Mouse (Mus musculus) lung, embryonic 16.5 days (tissue): ENCODE results near the gene Slc25a36. TPM values are rescaled to one million over a fixed set of nuclear protein-coding genes. Genes with fewer than 3 reads are reported as not detected.

ENCODE experiments used
- ATAC-seq: fragments of 200-750 bp; cut with Nextera tagmentation; 2 replicates; pipeline ENCODE4 v1.8.0; 2017; ENCODE audit warnings: low read depth, mild to moderate bottlenecking, moderate library complexity
- H3K27ac ChIP-seq: fragments of 300-500 bp; sonication (generic); 2 replicates; pipeline ENCODE4 v1.5.1; 2014; ENCODE audit warnings: mild to moderate bottlenecking, control low read depth, low read length
- H3K27me3 ChIP-seq: fragments of 300-500 bp; sonication (generic); 2 replicates; pipeline ENCODE4 v1.6.1; 2014; ENCODE audit warnings: low read depth, low read length, mixed read lengths; ENCODE audit not compliant: control insufficient read depth, insufficient read depth
- H3K36me3 ChIP-seq: fragments of 300-500 bp; sonication (generic); 2 replicates; pipeline ENCODE4 v1.6.1; 2014; ENCODE audit warnings: low read length; ENCODE audit not compliant: control insufficient read depth, insufficient read depth
- H3K4me1 ChIP-seq: fragments of 300-500 bp; sonication (generic); replicated peaks from 2 replicates; pipeline ENCODE4 v1.6.1; 2014; ENCODE audit warnings: low read length, mixed read lengths; ENCODE audit not compliant: control insufficient read depth, insufficient read depth
- H3K4me2 ChIP-seq: fragments of 300-500 bp; sonication (generic); 2 replicates; pipeline ENCODE4 v1.6.1; 2014; ENCODE audit warnings: low read depth, low read length, control low read depth
- H3K4me3 ChIP-seq: fragments of 300-500 bp; sonication (generic); 2 replicates; pipeline ENCODE4 v1.5.1; 2014; ENCODE audit warnings: mild to moderate bottlenecking, low read length, control low read depth
- H3K9ac ChIP-seq: fragments of 300-500 bp; sonication (generic); 2 replicates; pipeline ENCODE4 v1.6.1; 2014; ENCODE audit warnings: low read length, control low read depth
- H3K9me3 ChIP-seq: fragments of 300-500 bp; sonication (generic); 2 replicates; pipeline ENCODE4 v1.6.1; 2016; ENCODE audit warnings: low read length; ENCODE audit not compliant: control insufficient read depth
- WGBS: fragments of 180-500 bp; shearing (Covaris S2); extraction: QIAGEN DNeasy Blood & Tissue Kit; methylation state at CpG from one replicate; pipeline ENCODE4 v1.1.7; 2014; 5-methylcytosine and 5-hydroxymethylcytosine counted together
- polyA plus RNA-seq: library from polyadenylated mRNA; unstranded; fragments of >200 nt; fragmentation: Nextera tagmentation; extraction: Ambion mirVana; gene quantifications from 2 replicates; pipeline ENCODE4 v1.2.1, GENCODE M21; 2015

The Slc25a36 gene
- polyA plus RNA-seq, 1 experiment from 2014 or later, result 79.3 TPM

GRCm38 (mm10) chr9:97141723-97142122 lies 30.8 kb upstream of the Slc25a36 start:
- H3K4me1 ChIP-seq, result no peaks in the 10 kb centered on the region
- no peak overlapping the region for H3K4me3 ChIP-seq
- no peaks in the 10 kb centered on the region for H3K9me3 ChIP-seq
- ATAC-seq, result no peak
- 49% methylated on average over 2 of the region's 2 CpGs for WGBS
- H3K27me3 ChIP-seq, result no peaks in the 10 kb centered on the region
- no peak overlapping the region for H3K27ac ChIP-seq
- H3K36me3 ChIP-seq, result no peaks in the 10 kb centered on the region
- no peak overlapping the region for H3K4me2 ChIP-seq
- no peak overlapping the region for H3K9ac ChIP-seq

GRCm38 (mm10) chr9:97140145-97140932 lies 29.4 kb upstream of the Slc25a36 start:
- H3K4me2 ChIP-seq, result no peak overlapping the region
- no peak overlapping the region for H3K27ac ChIP-seq
- no peak for ATAC-seq
- H3K36me3 ChIP-seq, result no peaks in the 10 kb centered on the region
- H3K9me3 ChIP-seq, result no peaks in the 10 kb centered on the region
- H3K27me3 ChIP-seq, result no peaks in the 10 kb centered on the region
- 72% methylated on average over 10 of the region's 10 CpGs for WGBS
- H3K4me3 ChIP-seq, result no peak overlapping the region
- H3K4me1 ChIP-seq, result no peaks in the 10 kb centered on the region
- H3K9ac ChIP-seq, result no peak overlapping the region

- H3K27ac ChIP-seq, result no peak overlapping the region
- H3K4me3 ChIP-seq, result no peak overlapping the region
- WGBS, result 78% methylated on average over 4 of the region's 4 CpGs
- no peaks in the 10 kb centered on the region for H3K36me3 ChIP-seq
- no peak overlapping the region for H3K9ac ChIP-seq
- no peaks in the 10 kb centered on the region for H3K9me3 ChIP-seq
- no peaks in the 10 kb centered on the region for H3K27me3 ChIP-seq
- no peak overlapping the region for H3K4me2 ChIP-seq
- no peaks in the 10 kb centered on the region for H3K4me1 ChIP-seq
- no peak for ATAC-seq
Measured at GRCm38 (mm10) chr9:97137678-97138077, 26.7 kb upstream of the Slc25a36 start.

GRCm38 (mm10) chr9:97137116-97137515 lies 26.2 kb upstream of the Slc25a36 start:
- Histone ChIP-seq H3K27ac (no peak overlapping the region), H3K9ac (no peak overlapping the region), H3K27me3 (no peaks in the 10 kb centered on the region), H3K4me1 (no peaks in the 10 kb centered on the region), H3K4me2 (no peak overlapping the region), H3K4me3 (no peak overlapping the region), H3K9me3 (no peaks in the 10 kb centered on the region), H3K36me3 (no peaks in the 10 kb centered on the region)
- 65% methylated on average over 4 of the region's 4 CpGs for WGBS
- ATAC-seq, result no peak

- Histone ChIP-seq H3K4me1 (no peaks in the 10 kb centered on the region), H3K27me3 (no peaks in the 10 kb centered on the region), H3K9ac (no peak overlapping the region), H3K9me3 (no peaks in the 10 kb centered on the region), H3K36me3 (no peaks in the 10 kb centered on the region), H3K4me2 (no peak overlapping the region), H3K4me3 (no peak overlapping the region), H3K27ac (no peak overlapping the region)
- WGBS, result 86% methylated on average over 4 of the region's 4 CpGs
- ATAC-seq, result no peak
Measured at GRCm38 (mm10) chr9:97135866-97136265, 24.9 kb upstream of the Slc25a36 start.

- peak; percentile 41; the same call in 1 of the 2 replicates for ATAC-seq
- Histone ChIP-seq H3K9me3 (no peaks in the 10 kb centered on the region), H3K9ac (no peak overlapping the region), H3K4me1 (no peaks in the 10 kb centered on the region), H3K27me3 (no peaks in the 10 kb centered on the region), H3K4me3 (no peak overlapping the region), H3K4me2 (no peak overlapping the region), H3K27ac (no peak overlapping the region), H3K36me3 (no peaks in the 10 kb centered on the region)
- WGBS, result 33% methylated on average over 8 of the region's 8 CpGs
Measured at GRCm38 (mm10) chr9:97133178-97133577, 22.2 kb upstream of the Slc25a36 start.

- Histone ChIP-seq H3K27me3 (no peaks in the 10 kb centered on the region), H3K9ac (no peak overlapping the region), H3K4me1 (no peaks in the 10 kb centered on the region), H3K4me3 (no peak overlapping the region), H3K4me2 (no peak overlapping the region), H3K27ac (no peak overlapping the region), H3K9me3 (no peaks in the 10 kb centered on the region), H3K36me3 (no peaks in the 10 kb centered on the region)
- ATAC-seq, result no peak
- WGBS, result 79% methylated on average over 5 of the region's 5 CpGs
Measured at GRCm38 (mm10) chr9:97130001-97130400, 19.0 kb upstream of the Slc25a36 start.

- no peak overlapping the region for H3K9ac ChIP-seq
- H3K4me3 ChIP-seq, result no peak overlapping the region
- 0 out of 2 replicates have a peak, but pooled peaks have one; percentile 51 for ATAC-seq
- H3K4me1 ChIP-seq, result no peaks in the 10 kb centered on the region
- H3K27me3 ChIP-seq, result no peaks in the 10 kb centered on the region
- 37% methylated on average over 23 of the region's 23 CpGs for WGBS
- no peak overlapping the region for H3K4me2 ChIP-seq
- H3K9me3 ChIP-seq, result no peaks in the 10 kb centered on the region
- H3K27ac ChIP-seq, result no peak overlapping the region
- H3K36me3 ChIP-seq, result no peaks in the 10 kb centered on the region
Measured at GRCm38 (mm10) chr9:97123934-97124692, 13.2 kb upstream of the Slc25a36 start.

GRCm38 (mm10) chr9:97121432-97121831 lies 10.5 kb upstream of the Slc25a36 start:
- Histone ChIP-seq H3K36me3 (no peaks in the 10 kb centered on the region), H3K4me3 (no peak overlapping the region), H3K4me2 (no peak overlapping the region), H3K9me3 (no peaks in the 10 kb centered on the region), H3K9ac (no peak overlapping the region), H3K27ac (no peak overlapping the region), H3K27me3 (no peaks in the 10 kb centered on the region), H3K4me1 (no peaks in the 10 kb centered on the region)
- WGBS, result 50% methylated on average over 2 of the region's 2 CpGs
- no peak for ATAC-seq
